Mouse (Mus musculus) embryonic facial prominence, embryonic 11.5 days (tissue): Measurements from ENCODE around the gene Zfc3h1. TPM values are rescaled to one million over a fixed set of nuclear protein-coding genes. Genes with fewer than 3 reads are reported as not detected.

Experiments used
- ATAC-seq: fragments of 200-750 bp; cut with Nextera tagmentation; replicated peaks from 2 replicates; pipeline ENCODE4 v1.8.0; 2017; ENCODE audit warnings: low read depth; ENCODE audit not compliant: insufficient number of reproducible peaks, low FRiP score, low TSS enrichment
- DNase-seq: peaks from one replicate; pipeline ENCODE4 v3.0.0-alpha.2; 2015; ENCODE audit warnings: low spot score
- H3K27ac ChIP-seq: fragments of 300-500 bp; sonication (generic); replicated peaks from 2 replicates; pipeline ENCODE4 v1.5.1; 2014; ENCODE audit warnings: mild to moderate bottlenecking, low read depth, low read length, control low read depth
- H3K27me3 ChIP-seq: fragments of 300-500 bp; sonication (generic); 2 replicates; pipeline ENCODE4 v1.6.1; 2014; ENCODE audit warnings: mild to moderate bottlenecking, low read length, moderate library complexity, mixed read lengths; ENCODE audit not compliant: control insufficient read depth, insufficient read depth
- H3K36me3 ChIP-seq: fragments of 300-500 bp; sonication (generic); replicated peaks from 2 replicates; pipeline ENCODE4 v1.6.1; 2014; ENCODE audit warnings: low read depth, mild to moderate bottlenecking, low read length, moderate library complexity, mixed read lengths; ENCODE audit not compliant: control insufficient read depth, insufficient read depth
- H3K4me1 ChIP-seq: fragments of 300-500 bp; sonication (generic); 2 replicates; pipeline ENCODE4 v1.6.1; 2014; ENCODE audit warnings: low read length, mixed read lengths; ENCODE audit not compliant: control insufficient read depth, insufficient read depth
- H3K4me2 ChIP-seq: fragments of 300-500 bp; sonication (generic); 2 replicates; pipeline ENCODE4 v1.6.1; 2014; ENCODE audit warnings: low read depth, mild to moderate bottlenecking, control low read depth, low read length, moderate library complexity
- H3K4me3 ChIP-seq: fragments of 300-500 bp; sonication (generic); 2 replicates; pipeline ENCODE4 v1.5.1; 2014; ENCODE audit warnings: low read depth, low read length, control low read depth
- H3K9ac ChIP-seq: fragments of 300-500 bp; sonication (generic); replicated peaks from 2 replicates; pipeline ENCODE4 v1.6.1; 2014; ENCODE audit warnings: mild to moderate bottlenecking, control low read depth, low read length
- H3K9me3 ChIP-seq: fragments of 300-500 bp; sonication (generic); replicated peaks from 2 replicates; pipeline ENCODE4 v1.6.1; 2016; ENCODE audit warnings: mild to moderate bottlenecking, low read length, inconsistent platforms, mixed read lengths; ENCODE audit not compliant: control insufficient read depth
- WGBS: fragments of 180-500 bp; shearing (Covaris S2); extraction: QIAGEN DNeasy Blood & Tissue Kit; methylation state at CpG from one replicate; pipeline ENCODE4 v1.1.7; 2014; 5-methylcytosine and 5-hydroxymethylcytosine counted together
- polyA plus RNA-seq: library from polyadenylated mRNA; unstranded; fragments of >200 nt; fragmentation: Nextera tagmentation; extraction: Ambion mirVana; gene quantifications from 2 replicates; pipeline ENCODE4 v1.2.1, GENCODE M21; 2014

The Zfc3h1 gene
- polyA plus RNA-seq, 1 experiment from 2014 or later: 23.1 TPM

DNA sequence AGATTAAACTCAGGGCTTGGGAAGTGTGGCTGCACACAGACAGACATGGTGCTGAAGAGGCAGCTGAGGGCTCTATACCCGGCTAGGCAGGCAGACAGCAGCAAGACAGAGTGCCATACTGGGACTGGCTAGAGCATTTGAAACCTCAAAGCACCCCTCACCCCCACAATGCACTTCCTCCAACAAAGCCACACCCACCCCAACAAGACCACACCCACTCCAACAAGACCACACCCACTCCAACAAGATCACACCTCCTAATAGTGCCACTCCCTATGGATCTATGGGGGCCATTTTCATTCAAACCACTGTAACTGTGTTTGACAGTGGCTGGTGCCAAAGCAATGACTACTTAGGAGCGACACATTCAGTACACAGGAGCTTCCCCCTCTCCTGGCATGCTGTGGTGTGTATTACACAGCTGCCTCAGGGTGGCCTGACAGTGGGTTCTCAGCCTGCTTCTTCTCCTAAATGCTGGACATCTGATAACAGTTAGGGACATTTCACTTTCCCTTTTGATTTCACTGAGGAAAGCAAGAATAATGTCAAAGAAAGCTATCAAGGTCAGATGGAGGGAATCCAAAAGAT, 33.9 kb upstream of the Zfc3h1 start:
- Histone ChIP-seq H3K36me3 (no peaks in the 10 kb centered on the region), H3K4me2 (no peak overlapping the region), H3K9ac (no peak overlapping the region), H3K4me1 (no peaks in the 10 kb centered on the region), H3K4me3 (no peak overlapping the region), H3K27ac (no peak overlapping the region), H3K27me3 (no peaks in the 10 kb centered on the region), H3K9me3 (no peaks in the 10 kb centered on the region)
- no peak for ATAC-seq
- 75% methylated on average over 2 of the region's 2 CpGs for WGBS
- DNase-seq: no peak

DNA sequence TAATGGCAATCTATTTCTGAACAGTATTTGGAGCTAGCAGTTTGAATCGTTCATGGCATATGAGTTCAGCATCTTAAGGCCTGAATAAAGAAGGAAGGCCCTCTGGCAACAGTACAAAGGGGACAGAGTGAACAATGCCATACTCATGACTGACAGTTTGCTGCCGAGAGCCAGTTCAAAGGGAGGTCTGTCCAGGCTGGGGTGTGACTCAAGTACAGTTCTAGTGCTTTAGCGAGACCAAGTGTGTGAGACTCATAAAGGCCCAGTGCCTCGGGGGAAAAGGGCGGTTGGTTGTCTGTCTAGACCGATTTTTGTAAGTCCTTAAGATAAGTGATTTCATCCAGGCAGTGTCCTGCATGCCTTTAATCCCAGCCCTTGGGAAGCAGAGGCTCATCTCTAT, 30.2 kb upstream of the Zfc3h1 start:
- WGBS: 70% methylated on average over 6 of the region's 6 CpGs
- H3K4me1 ChIP-seq: no peaks in the 10 kb centered on the region
- H3K27me3 ChIP-seq: no peaks in the 10 kb centered on the region
- DNase-seq (no peak), ATAC-seq (no peak)
- H3K9ac ChIP-seq: no peak overlapping the region
- no peak overlapping the region for H3K27ac ChIP-seq
- no peak overlapping the region for H3K4me2 ChIP-seq
- no peaks in the 10 kb centered on the region for H3K9me3 ChIP-seq
- H3K4me3 ChIP-seq: no peak overlapping the region
- no peaks in the 10 kb centered on the region; the same call in 1 of the 2 replicates for H3K36me3 ChIP-seq

DNA sequence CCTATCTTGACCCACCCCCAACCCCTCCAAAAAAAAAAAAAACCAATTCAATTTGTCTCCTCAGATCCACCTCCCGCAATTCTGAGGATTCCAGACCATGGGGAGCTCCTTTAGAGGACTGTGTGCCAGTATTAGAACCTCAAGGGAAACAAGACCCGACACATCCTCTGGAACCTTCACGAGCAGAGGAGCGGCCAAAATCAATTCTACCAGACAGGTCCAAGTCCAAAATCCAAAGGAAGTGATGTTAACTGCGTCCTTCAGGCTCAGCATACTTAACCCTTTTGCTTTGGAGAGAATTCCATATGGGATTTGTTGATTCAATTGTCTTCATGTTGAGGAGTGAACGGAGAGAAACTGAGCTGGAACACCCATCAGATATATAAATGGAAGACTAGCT, 29.7 kb upstream of the Zfc3h1 start:
- no peaks in the 10 kb centered on the region for H3K9me3 ChIP-seq
- H3K4me1 ChIP-seq: no peaks in the 10 kb centered on the region
- 90% methylated on average over 6 of the region's 6 CpGs for WGBS
- no peak overlapping the region for H3K9ac ChIP-seq
- ATAC-seq: no peak
- no peak for DNase-seq
- H3K36me3 ChIP-seq: no peaks in the 10 kb centered on the region; the same call in 1 of the 2 replicates
- no peak overlapping the region for H3K27ac ChIP-seq
- H3K4me2 ChIP-seq: no peak overlapping the region
- H3K4me3 ChIP-seq: no peak overlapping the region
- no peaks in the 10 kb centered on the region for H3K27me3 ChIP-seq

DNA sequence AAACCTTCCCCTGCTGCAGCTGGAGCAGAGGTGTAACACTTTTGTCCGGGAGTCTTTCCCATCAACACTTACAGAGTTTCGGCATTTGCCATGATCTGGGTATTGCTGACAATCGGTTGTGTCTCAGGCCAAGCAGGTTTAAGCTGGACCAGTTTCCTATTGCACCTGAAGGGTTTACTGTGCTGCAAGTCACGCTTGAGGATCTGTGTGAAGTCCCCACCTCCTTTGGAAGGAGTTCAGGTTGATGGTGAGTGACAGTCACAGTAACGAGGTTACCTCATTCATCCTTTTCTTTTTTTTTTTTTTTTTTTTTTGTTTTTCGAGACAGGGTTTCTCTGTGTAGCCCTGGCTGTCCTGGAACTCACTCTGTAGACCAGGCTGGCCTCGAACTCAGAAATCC, 28.7 kb upstream of the Zfc3h1 start:
- H3K4me2 ChIP-seq: no peak overlapping the region
- no peaks in the 10 kb centered on the region for H3K9me3 ChIP-seq
- no peaks in the 10 kb centered on the region for H3K4me1 ChIP-seq
- H3K4me3 ChIP-seq: no peak overlapping the region
- H3K27me3 ChIP-seq: no peaks in the 10 kb centered on the region
- no peaks in the 10 kb centered on the region; the same call in 1 of the 2 replicates for H3K36me3 ChIP-seq
- no peak for ATAC-seq
- H3K9ac ChIP-seq: no peak overlapping the region
- DNase-seq: no peak
- WGBS: 90% methylated on average over 6 of the region's 7 CpGs
- no peak overlapping the region for H3K27ac ChIP-seq

DNA sequence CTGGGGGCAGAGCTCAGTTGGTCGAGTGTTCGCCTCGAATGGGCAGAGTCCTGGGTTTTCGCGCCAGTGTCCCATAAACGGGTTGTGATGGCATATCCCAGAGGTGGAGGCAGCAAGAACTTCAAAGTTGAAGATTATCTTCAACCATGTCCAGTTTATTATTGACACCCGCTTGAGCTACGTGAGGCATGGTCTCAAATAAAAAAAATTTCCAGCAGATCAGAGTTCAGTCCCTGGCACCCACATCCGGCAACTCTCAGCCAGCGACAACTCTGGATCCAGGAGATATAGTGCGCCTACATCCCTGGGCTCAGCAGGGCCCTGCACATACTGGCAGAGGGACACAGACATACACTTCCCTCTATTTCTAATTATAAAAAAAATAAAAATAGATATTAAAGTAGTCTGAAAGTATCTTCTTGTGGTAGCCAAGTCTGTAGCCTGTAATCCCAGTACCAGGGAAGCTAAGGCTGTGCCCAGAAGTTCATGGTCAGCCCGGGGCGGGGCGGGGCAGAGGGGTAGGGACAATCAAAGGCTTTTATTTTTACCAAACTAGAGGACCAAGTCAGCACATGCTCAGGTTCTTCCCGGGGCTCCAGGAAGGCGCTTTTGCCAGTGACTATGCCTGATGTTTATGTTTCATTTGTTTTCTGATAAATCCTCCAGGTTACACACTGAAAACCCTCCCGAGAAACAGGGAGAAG, 26.4 kb upstream of the Zfc3h1 start:
- H3K27ac ChIP-seq: no peak overlapping the region
- no peaks in the 10 kb centered on the region for H3K9me3 ChIP-seq
- no peak for DNase-seq
- WGBS: 96% methylated on average over 17 of the region's 17 CpGs
- no peaks in the 10 kb centered on the region; the same call in 1 of the 2 replicates for H3K36me3 ChIP-seq
- H3K27me3 ChIP-seq: no peaks in the 10 kb centered on the region
- H3K4me3 ChIP-seq: no peak overlapping the region
- no peak overlapping the region for H3K4me2 ChIP-seq
- no peak overlapping the region for H3K9ac ChIP-seq
- no peak for ATAC-seq
- no peaks in the 10 kb centered on the region for H3K4me1 ChIP-seq

DNA sequence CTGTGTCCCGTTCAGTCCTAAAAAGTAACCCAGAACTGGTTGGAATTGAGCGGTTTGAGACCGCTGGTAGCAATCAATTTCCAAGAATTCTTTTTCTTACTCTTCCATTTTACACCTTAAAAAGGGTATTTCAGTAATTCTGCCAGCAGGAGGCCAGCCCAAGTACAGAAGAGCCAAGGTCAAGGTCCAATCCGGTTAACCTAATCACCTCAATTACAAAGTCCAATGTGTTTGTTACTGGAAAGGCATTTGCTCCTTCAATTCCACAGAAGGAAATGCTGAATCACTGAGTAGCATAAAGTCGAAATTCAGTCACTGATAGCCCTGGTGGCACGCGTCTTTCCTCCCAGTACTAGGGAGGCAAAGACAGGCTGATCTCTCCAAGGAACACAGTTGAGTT, 25.7 kb upstream of the Zfc3h1 start:
- H3K4me1 ChIP-seq: no peaks in the 10 kb centered on the region
- H3K27me3 ChIP-seq: no peaks in the 10 kb centered on the region
- no peak overlapping the region for H3K4me2 ChIP-seq
- no peak overlapping the region for H3K4me3 ChIP-seq
- ATAC-seq (no peak), DNase-seq (no peak)
- H3K9ac ChIP-seq: no peak overlapping the region
- no peak overlapping the region for H3K27ac ChIP-seq
- 88% methylated on average over 7 of the region's 7 CpGs for WGBS
- H3K36me3 ChIP-seq: no peaks in the 10 kb centered on the region; the same call in 1 of the 2 replicates
- no peaks in the 10 kb centered on the region for H3K9me3 ChIP-seq

DNA sequence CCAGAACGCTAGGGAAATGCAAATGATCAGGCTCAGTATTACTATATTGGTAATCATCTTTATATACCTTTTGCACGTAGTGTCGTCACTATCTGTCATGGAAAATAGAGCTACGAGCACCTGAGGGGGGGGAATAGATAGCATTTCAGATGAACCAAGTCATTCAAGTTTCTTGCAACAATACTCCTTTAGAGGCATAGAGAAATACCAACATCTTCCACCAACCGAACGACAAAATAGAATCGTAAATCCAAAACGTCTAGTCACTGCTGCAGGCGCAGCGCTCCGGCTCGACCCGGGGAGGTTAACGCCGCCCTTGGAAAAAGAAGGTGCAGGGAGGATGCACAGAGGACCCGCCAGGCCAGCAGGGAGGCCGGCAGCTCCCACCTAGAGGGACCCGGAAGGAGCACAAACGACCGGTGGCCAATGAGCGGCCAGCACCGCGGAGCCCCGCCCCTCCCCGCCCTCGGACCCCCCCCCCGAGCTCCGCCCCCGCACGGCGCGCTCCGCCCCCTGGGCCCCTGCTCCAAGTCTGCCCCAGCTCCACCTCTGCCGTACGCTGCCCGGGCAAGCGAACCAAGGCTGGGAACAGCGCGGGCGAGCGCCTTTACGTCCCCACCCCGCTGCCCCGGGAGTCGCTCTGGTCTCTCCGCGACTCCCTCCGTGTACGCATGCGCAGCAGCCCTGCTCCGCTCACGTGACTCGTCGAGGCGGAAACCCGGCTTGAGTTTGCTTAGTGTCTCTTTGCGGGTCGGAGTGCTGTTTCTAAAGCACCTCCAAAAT, 22.7 kb upstream of the Zfc3h1 start, which contains the start of gene Tmem19:
TSS of gene Tmem19 (minus strand) at position 662 of the 783 bp plus-strand sequence.
- under 1% methylated on average over 47 of the region's 58 CpGs for WGBS
- H3K4me1 ChIP-seq: no peaks in the 10 kb centered on the region

DNA sequence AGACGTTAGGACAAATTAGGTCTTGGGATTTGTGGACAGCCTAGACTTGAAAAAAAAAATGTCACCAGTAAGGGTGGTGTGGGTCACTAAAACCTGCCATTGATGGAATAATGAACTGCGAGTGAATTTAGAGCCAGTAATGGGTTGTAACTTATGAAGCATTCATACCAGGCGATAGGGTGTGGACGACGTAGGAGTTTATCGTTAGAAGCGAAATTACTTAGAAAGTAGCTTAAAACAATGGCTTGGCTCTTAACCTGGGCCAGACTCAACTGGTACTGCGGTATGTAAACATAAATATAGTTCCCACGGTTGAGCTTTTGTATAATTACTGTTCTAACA, 22.2 kb upstream of the Zfc3h1 start:
- ATAC-seq: no peak
- Histone ChIP-seq H3K4me1 (no peaks in the 10 kb centered on the region), H3K9ac (peak overlapping the region; percentile 62), H3K27ac (peak overlapping the region; percentile 91), H3K4me3 (peak overlapping the region; percentile 47), H3K9me3 (no peaks in the 10 kb centered on the region), H3K4me2 (peak overlapping the region; percentile 62), H3K27me3 (no peaks in the 10 kb centered on the region), H3K36me3 (no peaks in the 10 kb centered on the region)
- WGBS: 11% methylated on average over 9 of the region's 9 CpGs
- DNase-seq: no peak

More for the DNA sequence above, 22.7 kb upstream of the Zfc3h1 start, which contains the start of gene Tmem19:
- H3K9ac ChIP-seq: peak within 1 kb of the TSS; percentile 62
- H3K9me3 ChIP-seq: no peaks in the 10 kb centered on the region
- ATAC-seq (peak; percentile 99), DNase-seq (peak; percentile 98)
- peak within 1 kb of the TSS; percentile 47 for H3K4me3 ChIP-seq
- H3K27me3 ChIP-seq: no peaks in the 10 kb centered on the region
- H3K36me3 ChIP-seq: no peaks in the 10 kb centered on the region
- H3K27ac ChIP-seq: peak within 1 kb of the TSS; percentile 91
- H3K4me2 ChIP-seq: peak within 1 kb of the TSS; percentile 62
